Mouse (Mus musculus) forebrain, embryonic 12.5 days (tissue): ENCODE data around the gene Bst2. TPM values are rescaled to one million over a fixed set of nuclear protein-coding genes. Genes with fewer than 3 reads are reported as not detected.

Source experiments
- ATAC-seq: fragments of 200-750 bp; cut with Nextera tagmentation; 2 replicates; pipeline ENCODE4 v1.8.0; 2017; ENCODE audit warnings: moderate TSS enrichment; ENCODE audit not compliant: low FRiP score
- H3K27ac ChIP-seq: fragments of 300-500 bp; sonication (generic); 2 replicates; pipeline ENCODE4 v1.5.1; 2016; ENCODE audit warnings: mild to moderate bottlenecking
- H3K27me3 ChIP-seq: fragments of 300-500 bp; sonication (generic); 2 replicates; pipeline ENCODE4 v1.6.1; 2016; ENCODE audit warnings: mild to moderate bottlenecking
- H3K36me3 ChIP-seq: fragments of 300-500 bp; sonication (generic); replicated peaks from 2 replicates; pipeline ENCODE4 v1.6.1; 2016; ENCODE audit warnings: mild to moderate bottlenecking
- H3K4me1 ChIP-seq: fragments of 300-500 bp; sonication (generic); 2 replicates; pipeline ENCODE4 v1.6.1; 2016
- H3K4me2 ChIP-seq: fragments of 300-500 bp; sonication (generic); 2 replicates; pipeline ENCODE4 v1.6.1; 2016; ENCODE audit warnings: mild to moderate bottlenecking, moderate library complexity
- H3K4me3 ChIP-seq: fragments of 300-500 bp; sonication (generic); replicated peaks from 2 replicates; pipeline ENCODE4 v1.5.1; 2016; ENCODE audit warnings: mild to moderate bottlenecking
- H3K9ac ChIP-seq: fragments of 300-500 bp; sonication (generic); 2 replicates; pipeline ENCODE4 v1.6.1; 2016; ENCODE audit warnings: mild to moderate bottlenecking
- H3K9me3 ChIP-seq: fragments of 300-500 bp; sonication (generic); 2 replicates; pipeline ENCODE4 v1.6.1; 2016
- WGBS: fragments of 180-500 bp; shearing (Covaris S2); methylation state at CpG from one replicate; pipeline ENCODE4 v1.1.7; 2016; 5-methylcytosine and 5-hydroxymethylcytosine counted together
- polyA plus RNA-seq: library from polyadenylated mRNA; unstranded; fragments of >200 nt; fragmentation: Nextera tagmentation; extraction: Ambion mirVana; gene quantifications from 2 replicates; pipeline ENCODE4 v1.2.1, GENCODE M21; 2016

The Bst2 gene
- polyA plus RNA-seq, 1 experiment from 2014 or later, result 8.5 TPM

DNA sequence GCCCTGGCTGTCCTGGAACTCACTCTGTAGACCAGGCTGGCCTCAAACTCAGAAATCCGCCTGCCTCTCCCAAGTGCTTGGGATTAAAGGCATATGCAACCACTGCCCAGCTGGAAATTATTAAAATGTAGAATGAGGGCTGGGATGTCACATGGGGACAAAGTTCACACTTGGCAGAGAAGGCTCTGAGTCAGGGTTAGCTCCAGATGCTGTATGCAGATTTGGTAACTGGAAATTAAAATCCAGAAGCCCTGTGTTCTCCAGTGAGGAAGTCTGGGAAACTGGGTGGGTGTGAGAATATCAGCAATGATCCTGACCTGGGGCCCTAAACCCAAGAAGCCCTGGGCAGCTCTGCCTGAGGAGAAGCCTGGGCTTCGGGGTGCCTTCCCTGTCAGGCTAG lies 27.9 kb downstream of the Bst2 start:
- WGBS, result 72% methylated on average over 2 of the region's 2 CpGs
- Histone ChIP-seq H3K4me1 (peaks cover 12% of the 10 kb centered on the region), H3K36me3 (no peaks in the 10 kb centered on the region), H3K9ac (no peak overlapping the region), H3K27ac (no peak overlapping the region), H3K4me3 (no peak overlapping the region), H3K27me3 (peaks cover 72% of the 10 kb centered on the region), H3K9me3 (no peaks in the 10 kb centered on the region), H3K4me2 (no peak overlapping the region)
- no peak for ATAC-seq

DNA sequence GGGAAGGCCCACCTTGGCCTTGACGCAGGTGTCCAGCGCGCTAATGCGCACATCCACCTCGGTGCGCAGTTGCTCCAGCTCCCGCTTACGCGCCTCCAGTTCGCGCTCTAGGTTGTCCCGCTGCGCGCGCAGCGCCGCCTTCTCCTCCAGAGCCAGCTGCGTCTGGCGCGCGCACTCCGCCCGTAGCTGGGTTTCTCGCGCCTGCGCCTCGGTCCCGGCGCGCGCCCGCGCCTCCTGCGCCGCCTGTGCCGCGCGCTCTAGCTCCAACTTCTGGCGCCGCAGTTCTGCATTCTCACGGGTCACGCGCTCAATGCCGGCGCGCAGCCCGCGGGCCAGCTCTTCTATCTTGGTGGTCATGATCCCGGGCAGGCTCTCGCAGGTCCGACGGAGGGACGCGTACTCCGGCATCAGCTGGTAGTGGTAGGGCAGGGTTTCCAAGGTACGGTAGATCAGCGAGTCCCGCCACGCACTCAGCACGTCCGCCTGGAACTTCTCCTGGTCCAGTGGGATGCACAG lies 29.6 kb downstream of the Bst2 start:
- no peak overlapping the region for H3K9ac ChIP-seq
- ATAC-seq, result peak; percentile 85
- under 1% methylated on average over 61 of the region's 61 CpGs for WGBS
- no peak overlapping the region for H3K27ac ChIP-seq
- peak overlapping the region; percentile 42 for H3K4me3 ChIP-seq
- H3K27me3 ChIP-seq, result peaks cover 73% of the 10 kb centered on the region
- peaks cover 12% of the 10 kb centered on the region for H3K4me1 ChIP-seq
- H3K9me3 ChIP-seq, result no peaks in the 10 kb centered on the region
- no peaks in the 10 kb centered on the region for H3K36me3 ChIP-seq
- H3K4me2 ChIP-seq, result peak overlapping the region; percentile 65

- Histone ChIP-seq H3K27me3 (peaks cover 64% of the 10 kb centered on the region), H3K36me3 (no peaks in the 10 kb centered on the region), H3K4me3 (no peak overlapping the region), H3K4me1 (peaks cover 12% of the 10 kb centered on the region), H3K9me3 (no peaks in the 10 kb centered on the region), H3K27ac (no peak overlapping the region), H3K4me2 (no peak overlapping the region), H3K9ac (no peak overlapping the region)
- WGBS, result 87% methylated on average over 4 of the region's 4 CpGs
- no peak for ATAC-seq
These were observed 31.3 kb downstream of the Bst2 start for GRCm38 (mm10) chr8:71505979-71506378.

DNA sequence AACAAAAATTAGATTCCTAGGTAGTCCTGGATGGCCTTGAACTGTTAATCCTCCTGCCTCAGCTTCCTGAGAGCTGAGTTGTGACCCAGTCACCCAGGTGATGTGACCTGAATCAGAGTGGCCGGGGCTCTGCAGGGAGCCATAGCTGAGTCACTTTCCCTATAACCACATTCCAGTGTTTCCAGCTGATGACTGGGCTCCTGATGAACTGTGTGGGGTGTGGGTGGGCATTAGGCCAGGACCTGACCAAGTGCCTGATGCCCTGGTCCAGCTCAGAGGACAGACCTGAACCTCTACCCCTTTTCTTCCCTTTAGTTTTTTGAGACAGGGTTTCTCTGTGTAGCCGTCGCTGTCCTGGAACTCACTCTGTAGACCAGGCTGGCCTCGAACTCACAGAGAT lies 31.9 kb downstream of the Bst2 start:
- no peak for ATAC-seq
- Histone ChIP-seq H3K4me3 (no peak overlapping the region), H3K36me3 (no peaks in the 10 kb centered on the region), H3K9ac (no peak overlapping the region), H3K4me1 (peaks cover 12% of the 10 kb centered on the region), H3K4me2 (no peak overlapping the region), H3K27ac (no peak overlapping the region), H3K9me3 (no peaks in the 10 kb centered on the region), H3K27me3 (peaks cover 57% of the 10 kb centered on the region)
- WGBS, result 78% methylated on average over 4 of the region's 4 CpGs

DNA sequence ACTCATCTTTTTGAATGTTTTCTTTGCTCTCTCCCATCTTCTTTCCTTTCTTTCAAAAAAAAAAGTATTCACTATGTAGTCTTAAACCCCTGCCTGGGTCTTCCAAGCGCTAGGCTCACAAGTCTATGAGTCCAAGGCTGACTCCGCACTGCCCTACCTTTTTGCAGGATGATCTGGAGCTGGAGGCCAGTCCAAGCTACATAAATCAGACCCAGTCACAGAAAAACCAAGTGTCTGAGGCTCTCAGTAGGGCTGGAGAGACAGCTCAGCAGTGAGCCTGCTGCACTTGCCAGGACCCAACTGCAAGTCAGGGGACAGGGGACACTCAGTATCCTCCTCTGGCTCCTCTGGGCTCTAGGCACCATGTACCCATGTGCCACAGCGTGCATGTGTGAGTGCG lies 32.9 kb downstream of the Bst2 start:
- no peak overlapping the region for H3K27ac ChIP-seq
- WGBS, result 91% methylated on average over 4 of the region's 4 CpGs
- H3K27me3 ChIP-seq, result peaks cover 47% of the 10 kb centered on the region
- H3K9ac ChIP-seq, result no peak overlapping the region
- H3K9me3 ChIP-seq, result no peaks in the 10 kb centered on the region
- no peak overlapping the region for H3K4me2 ChIP-seq
- H3K36me3 ChIP-seq, result no peaks in the 10 kb centered on the region
- ATAC-seq, result no peak
- H3K4me1 ChIP-seq, result peaks cover 12% of the 10 kb centered on the region
- no peak overlapping the region for H3K4me3 ChIP-seq

GRCm38 (mm10) chr8:71498816-71499690 lies 38.2 kb downstream of the Bst2 start:
- no peak for ATAC-seq
- Histone ChIP-seq H3K4me3 (no peak overlapping the region), H3K27ac (no peak overlapping the region), H3K9me3 (no peaks in the 10 kb centered on the region), H3K27me3 (0 out of 2 replicates have a peak, but pooled peaks cover 3% of the 10 kb centered on the region), H3K4me1 (peaks cover 11% of the 10 kb centered on the region), H3K9ac (no peak overlapping the region), H3K36me3 (peaks cover 12% of the 10 kb centered on the region), H3K4me2 (no peak overlapping the region)
- 53% methylated on average over 16 of the region's 16 CpGs for WGBS

- no peak overlapping the region for H3K4me2 ChIP-seq
- no peak overlapping the region for H3K9ac ChIP-seq
- H3K36me3 ChIP-seq, result peaks cover 19% of the 10 kb centered on the region
- 0 out of 2 replicates have a peak, but pooled peaks cover 3% of the 10 kb centered on the region for H3K27me3 ChIP-seq
- WGBS, result 22% methylated on average over 15 of the region's 15 CpGs
- ATAC-seq, result no peak
- peaks cover 11% of the 10 kb centered on the region for H3K4me1 ChIP-seq
- no peaks in the 10 kb centered on the region for H3K9me3 ChIP-seq
- no peak overlapping the region for H3K4me3 ChIP-seq
- H3K27ac ChIP-seq, result no peak overlapping the region
These were observed 39.3 kb downstream of the Bst2 start for GRCm38 (mm10) chr8:71497881-71498501.

- Histone ChIP-seq H3K27me3 (0 out of 2 replicates have a peak, but pooled peaks cover 3% of the 10 kb centered on the region), H3K4me3 (no peak overlapping the region), H3K9me3 (no peaks in the 10 kb centered on the region), H3K4me2 (no peak overlapping the region), H3K27ac (no peak overlapping the region), H3K9ac (no peak overlapping the region), H3K4me1 (peaks cover 11% of the 10 kb centered on the region), H3K36me3 (peaks cover 27% of the 10 kb centered on the region)
- WGBS, result 86% methylated on average over 1 of the region's 1 CpGs
- ATAC-seq, result no peak
These were observed 40.1 kb downstream of the Bst2 start for GRCm38 (mm10) chr8:71497077-71497645.

DNA sequence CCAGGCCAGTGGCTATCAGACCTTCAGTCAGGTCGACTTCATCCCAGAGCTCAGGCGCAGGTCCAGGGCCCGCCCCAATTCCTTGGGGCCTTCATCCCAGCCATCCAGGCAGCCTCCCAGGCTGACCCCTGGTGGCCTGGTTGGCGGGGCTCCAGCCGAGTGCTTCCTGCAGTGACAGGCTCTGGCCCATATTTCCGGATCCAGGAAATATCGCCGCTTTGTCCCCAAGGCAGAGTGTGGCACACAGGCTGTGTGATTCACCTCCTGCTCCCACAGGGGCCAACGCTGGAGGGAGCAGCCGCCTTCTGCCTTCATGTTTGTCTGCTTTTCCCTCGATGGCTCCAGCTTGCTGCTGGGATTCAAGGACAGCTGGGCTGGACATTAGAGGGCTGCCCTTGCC lies 40.8 kb downstream of the Bst2 start:
- 62% methylated on average over 11 of the region's 11 CpGs for WGBS
- Histone ChIP-seq H3K36me3 (peaks cover 34% of the 10 kb centered on the region), H3K4me3 (no peak overlapping the region), H3K9me3 (no peaks in the 10 kb centered on the region), H3K9ac (peak overlapping the region; percentile 17; the same call in 1 of the 2 replicates), H3K27ac (no peak overlapping the region), H3K27me3 (0 out of 2 replicates have a peak, but pooled peaks cover 3% of the 10 kb centered on the region), H3K4me1 (peaks cover 11% of the 10 kb centered on the region), H3K4me2 (no peak overlapping the region)
- ATAC-seq, result no peak

DNA sequence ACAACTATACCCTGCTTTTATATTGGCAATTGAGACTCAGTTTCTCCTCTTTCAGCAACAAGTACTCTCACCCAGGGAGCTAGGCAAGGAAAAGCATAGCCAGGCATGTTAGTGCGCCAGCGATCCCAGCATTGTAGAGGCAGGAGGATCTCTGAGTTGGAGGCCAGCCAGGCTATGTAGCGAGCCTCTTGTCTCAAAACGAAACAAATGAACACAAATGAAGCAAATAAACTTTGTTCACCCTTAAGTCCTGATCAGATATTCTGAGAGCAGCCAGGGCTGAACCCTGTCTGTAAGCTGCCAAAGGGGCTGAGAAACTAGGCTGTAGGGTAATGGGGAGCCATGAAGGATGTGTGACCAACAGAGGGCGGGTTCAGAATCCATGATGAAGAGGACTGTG lies 41.4 kb downstream of the Bst2 start:
- no peaks in the 10 kb centered on the region for H3K9me3 ChIP-seq
- 92% methylated on average over 5 of the region's 5 CpGs for WGBS
- H3K36me3 ChIP-seq, result peaks cover 40% of the 10 kb centered on the region
- no peak overlapping the region for H3K4me2 ChIP-seq
- no peak overlapping the region for H3K4me3 ChIP-seq
- no peak for ATAC-seq
- 0 out of 2 replicates have a peak, but pooled peaks cover 3% of the 10 kb centered on the region for H3K27me3 ChIP-seq
- H3K27ac ChIP-seq, result no peak overlapping the region
- 0 out of 2 replicates have a peak overlapping the region, but pooled peaks have one; percentile 17 for H3K9ac ChIP-seq
- peaks cover 11% of the 10 kb centered on the region for H3K4me1 ChIP-seq

DNA sequence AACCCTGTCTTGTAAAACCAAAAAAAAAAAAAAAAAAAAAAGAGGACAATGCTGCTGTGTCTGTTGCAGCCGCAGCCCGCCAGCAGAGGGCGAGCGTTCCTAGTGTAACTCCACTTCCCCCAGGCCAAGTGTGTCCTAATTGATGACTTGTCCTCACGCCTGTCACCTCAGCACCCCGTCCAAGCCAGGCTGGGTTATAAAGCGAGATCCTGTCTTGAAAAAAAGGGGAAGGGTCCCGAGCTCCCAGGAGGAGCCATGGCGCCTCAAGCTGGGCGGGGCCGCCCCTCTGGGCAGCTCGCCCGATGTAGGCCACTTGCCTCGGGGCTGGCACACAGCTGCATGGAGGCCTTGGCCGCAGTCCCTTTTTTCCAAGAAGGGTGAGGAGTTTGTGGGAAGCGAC lies 42.2 kb downstream of the Bst2 start:
- Histone ChIP-seq H3K9ac (no peak overlapping the region), H3K36me3 (peaks cover 45% of the 10 kb centered on the region), H3K27ac (no peak overlapping the region), H3K4me1 (peaks cover 14% of the 10 kb centered on the region), H3K4me2 (no peak overlapping the region), H3K9me3 (no peaks in the 10 kb centered on the region), H3K4me3 (no peak overlapping the region), H3K27me3 (0 out of 2 replicates have a peak, but pooled peaks cover 3% of the 10 kb centered on the region)
- WGBS, result 34% methylated on average over 16 of the region's 16 CpGs
- peak; percentile 63 for ATAC-seq

DNA sequence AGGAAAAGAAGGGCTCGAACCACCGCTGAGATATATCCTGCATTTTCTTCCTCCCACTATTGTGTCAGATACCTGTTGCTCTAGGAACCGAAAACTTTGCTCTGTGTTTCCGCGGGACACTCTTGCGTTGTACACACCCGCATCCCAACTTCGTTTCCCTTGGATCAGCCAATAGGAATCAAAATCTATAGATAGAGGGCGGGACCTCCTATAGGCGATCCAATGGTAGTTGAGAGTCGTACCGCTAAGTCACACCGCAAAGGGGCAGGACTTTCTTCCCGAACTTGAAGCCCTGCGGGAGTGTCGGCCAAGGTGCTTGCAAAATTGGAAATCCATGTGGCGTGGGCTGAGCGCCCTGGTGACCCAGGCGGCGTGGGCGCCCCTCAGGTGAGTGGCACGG lies 48.8 kb downstream of the Bst2 start:
- peak; percentile 88 for ATAC-seq
- H3K4me2 ChIP-seq, result peak overlapping the region; percentile 100
- peaks cover 44% of the 10 kb centered on the region for H3K36me3 ChIP-seq
- no peaks in the 10 kb centered on the region for H3K9me3 ChIP-seq
- under 1% methylated on average over 22 of the region's 22 CpGs for WGBS
- H3K4me3 ChIP-seq, result peak overlapping the region; percentile 65
- no peaks in the 10 kb centered on the region for H3K27me3 ChIP-seq
- peaks cover 48% of the 10 kb centered on the region for H3K4me1 ChIP-seq
- peak overlapping the region; percentile 80 for H3K9ac ChIP-seq
- peak overlapping the region; percentile 88 for H3K27ac ChIP-seq
